Mouse (Mus musculus): ENCODE measurements around the gene Rabl2.

GRCm38 (mm10) chr15:89572147-89572546 is 19.6 kb downstream of the Rabl2 start:
- TF ChIP-seq CTCF (IDR thresholded peaks at IDR 0.05; ENCODE audit: low read depth, low read length) = no peak
- no peak for TF ChIP-seq POLR2A (IDR thresholded peaks at IDR 0.05; ENCODE audit: borderline replicate concordance, low read depth, low read length)

All from bone marrow macrophage, adult 2 months (primary cell).